Comparison of ENCODE assay signal across 26 mouse cellular contexts in genomic region chr3:117851278-117852053, GRCm38 (mm10). TPM values are rescaled to one million over a fixed set of nuclear protein-coding genes. Genes with fewer than 3 reads are reported as not detected.
DNase-seq lines count a peak whose midpoint lies in the region; ATAC-seq and TF ChIP-seq lines count a peak whose summit lies in the region.
"Had no signal": no experiment of that assay in that cellular context is flagged by ENCODE, and none has a peak within 500 bp of the region (broad histone marks: within the 10 kb centered on the region; RNA-seq: fewer than 3 reads in every experiment).

No protein-coding gene starts in this region.

- peak; percentile 85 for ATAC-seq in hindbrain, embryonic 11.5 days (ENCODE audit: low FRiP score)
- ATAC-seq in hindbrain, postnatal 0 days, result no peak
- ATAC-seq in forebrain, embryonic 14.5 days, result peak; percentile 80
- peak; percentile 40 for ATAC-seq in forebrain, postnatal 0 days
- peak; percentile 40; the same call in 1 of the 2 replicates for ATAC-seq in neural tube, embryonic 13.5 days (ENCODE audit: low read depth)
- ATAC-seq: inflammation-experienced regulatory T-cells, adult 6 months; liver, postnatal 0 days; Patski had no signal

- WGBS in hindbrain, embryonic 11.5 days, result 80% methylated on average over 18 of the region's 18 CpGs
- 77% methylated on average over 18 of the region's 18 CpGs for WGBS in hindbrain, postnatal 0 days
- WGBS in forebrain, embryonic 14.5 days, result 67% methylated on average over 18 of the region's 18 CpGs
- WGBS in forebrain, postnatal 0 days, result 47% methylated on average over 18 of the region's 18 CpGs
- WGBS in neural tube, embryonic 13.5 days, result 63% methylated on average over 18 of the region's 18 CpGs

- H3K36me3 ChIP-seq in hindbrain, embryonic 11.5 days (ENCODE audit: control insufficient read depth, insufficient read depth, low read length), result no peaks in the 10 kb centered on the region
- no peaks in the 10 kb centered on the region for H3K36me3 ChIP-seq in hindbrain, postnatal 0 days (ENCODE audit: insufficient read depth, low read length)
- H3K36me3 ChIP-seq in forebrain, embryonic 14.5 days (ENCODE audit: control insufficient read depth, insufficient read depth, low read length), result no peaks in the 10 kb centered on the region
- no peaks in the 10 kb centered on the region for H3K36me3 ChIP-seq in forebrain, postnatal 0 days (ENCODE audit: insufficient read depth)
- no peaks in the 10 kb centered on the region for H3K36me3 ChIP-seq in neural tube, embryonic 13.5 days
- H3K36me3 ChIP-seq: G1E; heart, embryonic 15.5 days; limb, embryonic 12.5 days; stomach, embryonic 15.5 days had no signal

- H3K27ac ChIP-seq in hindbrain, embryonic 11.5 days (ENCODE audit: low read depth, low read length), result no peak overlapping the region
- H3K27ac ChIP-seq in hindbrain, postnatal 0 days, result no peak overlapping the region
- H3K27ac ChIP-seq in forebrain, embryonic 14.5 days (ENCODE audit: low read depth, low read length), result peak overlapping the region; percentile 39; the same call in 1 of the 2 replicates
- H3K27ac ChIP-seq in forebrain, postnatal 0 days (ENCODE audit: low read depth, low read length), result peak overlapping the region; percentile 76
- H3K27ac ChIP-seq in neural tube, embryonic 13.5 days (replicated peaks), result peak overlapping the region; percentile 38; the same call in 1 of the 2 replicates
- H3K27ac ChIP-seq: heart, embryonic 15.5 days; limb, embryonic 12.5 days; stomach, embryonic 15.5 days had no signal

- no peak overlapping the region for H3K4me3 ChIP-seq in hindbrain, embryonic 11.5 days (ENCODE audit: low read depth, low read length)
- no peak overlapping the region for H3K4me3 ChIP-seq in hindbrain, postnatal 0 days (ENCODE audit: low read length)
- H3K4me3 ChIP-seq in forebrain, embryonic 14.5 days (ENCODE audit: low read depth, low read length), result no peak overlapping the region
- H3K4me3 ChIP-seq in forebrain, postnatal 0 days (ENCODE audit: low read depth, low read length), result no peak overlapping the region
- H3K4me3 ChIP-seq in neural tube, embryonic 13.5 days, result no peak overlapping the region
- H3K4me3 ChIP-seq: heart, embryonic 15.5 days; limb, embryonic 12.5 days; stomach, embryonic 15.5 days had no signal

- H3K4me2 ChIP-seq in hindbrain, embryonic 11.5 days (replicated peaks; ENCODE audit: low read depth, low read length), result no peak overlapping the region
- no peak overlapping the region for H3K4me2 ChIP-seq in hindbrain, postnatal 0 days (ENCODE audit: low read depth, low read length)
- H3K4me2 ChIP-seq in forebrain, embryonic 14.5 days (ENCODE audit: low read length), result no peak overlapping the region
- no peak overlapping the region for H3K4me2 ChIP-seq in forebrain, postnatal 0 days (ENCODE audit: low read depth)
- no peak overlapping the region for H3K4me2 ChIP-seq in neural tube, embryonic 13.5 days
- H3K4me2 ChIP-seq: heart, embryonic 15.5 days; limb, embryonic 12.5 days; liver, embryonic 11.5 days; stomach, embryonic 15.5 days had no signal

- H3K9ac ChIP-seq in hindbrain, embryonic 11.5 days (ENCODE audit: low read depth, low read length), result no peak overlapping the region
- no peak overlapping the region for H3K9ac ChIP-seq in hindbrain, postnatal 0 days (replicated peaks; ENCODE audit: low read length)
- no peak overlapping the region for H3K9ac ChIP-seq in forebrain, embryonic 14.5 days (ENCODE audit: low read length)
- no peak overlapping the region for H3K9ac ChIP-seq in forebrain, postnatal 0 days
- H3K9ac ChIP-seq in neural tube, embryonic 13.5 days, result no peak overlapping the region
- H3K9ac ChIP-seq: heart, embryonic 15.5 days; limb, embryonic 12.5 days; liver, postnatal 0 days; stomach, embryonic 15.5 days had no signal

- no peaks in the 10 kb centered on the region for H3K27me3 ChIP-seq in hindbrain, embryonic 11.5 days (ENCODE audit: control insufficient read depth, insufficient read depth, low read length)
- no peaks in the 10 kb centered on the region for H3K27me3 ChIP-seq in hindbrain, postnatal 0 days (ENCODE audit: insufficient read depth, low read length)
- H3K27me3 ChIP-seq in forebrain, embryonic 14.5 days (replicated peaks; ENCODE audit: control insufficient read depth, insufficient read depth, low read length), result no peaks in the 10 kb centered on the region
- H3K27me3 ChIP-seq in forebrain, postnatal 0 days (ENCODE audit: insufficient read depth, low read length), result no peaks in the 10 kb centered on the region
- no peaks in the 10 kb centered on the region for H3K27me3 ChIP-seq in neural tube, embryonic 13.5 days
- H3K27me3 ChIP-seq: CH12.LX; heart, embryonic 15.5 days; limb, embryonic 12.5 days; Patski; stomach, embryonic 15.5 days had no signal

- peak; percentile 15 for DNase-seq in hindbrain, embryonic 11.5 days (ENCODE audit: low spot score)
- DNase-seq in hindbrain, postnatal 0 days (ENCODE audit: low spot score), result no peak
- DNase-seq in forebrain, embryonic 14.5 days (ENCODE audit: low spot score), result peak; percentile 70
- peak; percentile 54 for DNase-seq in forebrain, postnatal 0 days
- DNase-seq in urinary bladder, adult 2 months (ENCODE audit: low spot score), result no peak
- DNase-seq in lung, postnatal 25 days (ENCODE audit: low spot score), result no peak
- DNase-seq: adrenal gland, postnatal 36 days; B cell, adult 2 months; cerebellum, adult 11 months; cerebellum, adult 9-11 months; heart, postnatal 36 days; kidney, adult 8-10 months; kidney, postnatal 10 days; liver, postnatal 0 days; lung, postnatal 10 days; thymus, adult 18-20 months; thymus, postnatal 4 days had no signal

- no peaks in the 10 kb centered on the region for H3K4me1 ChIP-seq in hindbrain, embryonic 11.5 days (replicated peaks; ENCODE audit: control insufficient read depth, insufficient read depth, low read length)
- no peaks in the 10 kb centered on the region for H3K4me1 ChIP-seq in hindbrain, postnatal 0 days (ENCODE audit: insufficient read depth, low read length)
- H3K4me1 ChIP-seq in forebrain, embryonic 14.5 days (ENCODE audit: control insufficient read depth, insufficient read depth, low read length), result no peaks in the 10 kb centered on the region
- no peaks in the 10 kb centered on the region for H3K4me1 ChIP-seq in forebrain, postnatal 0 days (ENCODE audit: insufficient read depth)
- no peaks in the 10 kb centered on the region for H3K4me1 ChIP-seq in neural tube, embryonic 13.5 days (replicated peaks)
- H3K4me1 ChIP-seq: limb, embryonic 12.5 days; stomach, embryonic 15.5 days had no signal

- no peak for TF ChIP-seq CTCF in hindbrain, postnatal 0 days (IDR thresholded peaks at IDR 0.05; ENCODE audit: low read depth)
- TF ChIP-seq CTCF in forebrain, postnatal 0 days (IDR thresholded peaks at IDR 0.05; ENCODE audit: low read depth), result no peak

- no peaks in the 10 kb centered on the region for H3K9me3 ChIP-seq in hindbrain, embryonic 11.5 days (ENCODE audit: control insufficient read depth, low read length)
- no peaks in the 10 kb centered on the region for H3K9me3 ChIP-seq in hindbrain, postnatal 0 days (ENCODE audit: low read length)
- no peaks in the 10 kb centered on the region for H3K9me3 ChIP-seq in forebrain, embryonic 14.5 days (replicated peaks; ENCODE audit: control insufficient read depth, low read length)
- no peaks in the 10 kb centered on the region for H3K9me3 ChIP-seq in forebrain, postnatal 0 days (ENCODE audit: low read length)
- no peaks in the 10 kb centered on the region for H3K9me3 ChIP-seq in neural tube, embryonic 13.5 days
- H3K9me3 ChIP-seq: heart, embryonic 15.5 days; limb, embryonic 12.5 days; stomach, embryonic 15.5 days had no signal

RNA-seq across cellular contexts. Expression of gene Snx7, which starts 17.3 kb away (rescaled TPM):
- 18.0 and 19.2 TPM in 2 replicates for polyA plus RNA-seq in hindbrain, embryonic 11.5 days (2014; fragmentation: Nextera tagmentation; extraction: Ambion mirVana)
- total RNA-seq in hindbrain, postnatal 0 days (2014; rRNA removed), result 5.8 and 6.7 TPM in 2 replicates
- 13.4 and 13.5 TPM in 2 replicates for polyA plus RNA-seq in hindbrain, postnatal 0 days (2015; fragmentation: Nextera tagmentation; extraction: Ambion mirVana)
- 13.0 and 15.8 TPM in 2 replicates for polyA plus RNA-seq in forebrain, embryonic 14.5 days (2014; fragmentation: Nextera tagmentation; extraction: Ambion mirVana)
- 32.3 and 49.0 TPM in 2 replicates for total RNA-seq in forebrain, postnatal 0 days (2014; rRNA removed)
- 27.4 and 35.6 TPM in 2 replicates for polyA plus RNA-seq in forebrain, postnatal 0 days (2015; fragmentation: Nextera tagmentation; extraction: Ambion mirVana)
- polyA plus RNA-seq in neural tube, embryonic 13.5 days (2015; fragmentation: Nextera tagmentation; extraction: Ambion mirVana), result 17.7 and 19.0 TPM in 2 replicates
- 17.4 and 23.5 TPM in 2 replicates for polyA plus RNA-seq in urinary bladder, adult 2 months (2012; rRNA removed)
- total RNA-seq: CH12.LX had no signal
- polyA plus RNA-seq: G1E had no signal

Comparison
In these comparisons a context has a peak if more than half of its experiments do, and no peak if none do; other contexts are left out.
1. DNase-seq: peak in hindbrain, embryonic 11.5 days (single experiment), forebrain, embryonic 14.5 days (single experiment) and forebrain, postnatal 0 days (single experiment); none in hindbrain, postnatal 0 days (single experiment), urinary bladder, adult 2 months (single experiment) and lung, postnatal 25 days (single experiment).
2. H3K27ac ChIP-seq: peak in forebrain, embryonic 14.5 days (single experiment), forebrain, postnatal 0 days (single experiment) and neural tube, embryonic 13.5 days (single experiment); none in hindbrain, embryonic 11.5 days (single experiment) and hindbrain, postnatal 0 days (single experiment).